Mouse (Mus musculus) forebrain, embryonic 16.5 days (tissue): Measurements from ENCODE around the gene Zzz3. TPM values are rescaled to one million over a fixed set of nuclear protein-coding genes. Genes with fewer than 3 reads are reported as not detected.

Source experiments
- ATAC-seq: fragments of 200-750 bp; cut with Nextera tagmentation; 2 replicates; pipeline ENCODE4 v1.8.0; 2017; ENCODE audit warnings: mild to moderate bottlenecking, moderate library complexity
- H3K27ac ChIP-seq: fragments of 300-500 bp; sonication (generic); 2 replicates; pipeline ENCODE4 v1.5.1; 2014; ENCODE audit warnings: low read length, control low read depth
- H3K27me3 ChIP-seq: fragments of 300-500 bp; sonication (generic); replicated peaks from 2 replicates; pipeline ENCODE4 v1.6.1; 2014; ENCODE audit warnings: low read length; ENCODE audit not compliant: control insufficient read depth, insufficient read depth
- H3K36me3 ChIP-seq: fragments of 300-500 bp; sonication (generic); 2 replicates; pipeline ENCODE4 v1.6.1; 2014; ENCODE audit not compliant: control insufficient read depth, insufficient read depth
- H3K4me1 ChIP-seq: fragments of 300-500 bp; sonication (generic); replicated peaks from 2 replicates; pipeline ENCODE4 v1.6.1; 2014; ENCODE audit warnings: low read length; ENCODE audit not compliant: control insufficient read depth, insufficient read depth
- H3K4me2 ChIP-seq: fragments of 300-500 bp; sonication (generic); 2 replicates; pipeline ENCODE4 v1.6.1; 2014; ENCODE audit warnings: mild to moderate bottlenecking, low read length, control low read depth
- H3K4me3 ChIP-seq: fragments of 300-500 bp; sonication (generic); replicated peaks from 2 replicates; pipeline ENCODE4 v1.5.1; 2014; ENCODE audit warnings: mild to moderate bottlenecking, low read length, control low read depth
- H3K9ac ChIP-seq: fragments of 300-500 bp; sonication (generic); replicated peaks from 2 replicates; pipeline ENCODE4 v1.6.1; 2014; ENCODE audit warnings: low read depth, low read length, control low read depth
- H3K9me3 ChIP-seq: fragments of 300-500 bp; sonication (generic); 2 replicates; pipeline ENCODE4 v1.6.1; 2016; ENCODE audit warnings: low read length; ENCODE audit not compliant: control insufficient read depth
- WGBS: fragments of 180-500 bp; shearing (Covaris S2); extraction: QIAGEN DNeasy Blood & Tissue Kit; methylation state at CpG from one replicate; pipeline ENCODE4 v1.1.7; 2014; 5-methylcytosine and 5-hydroxymethylcytosine counted together
- polyA plus RNA-seq: library from polyadenylated mRNA; unstranded; fragments of >200 nt; fragmentation: Nextera tagmentation; extraction: Ambion mirVana; gene quantifications from 2 replicates; pipeline ENCODE4 v1.2.1, GENCODE M21; 2015

Zzz3 gene
- polyA plus RNA-seq, 1 experiment from 2014 or later: 32.8 TPM

DNA sequence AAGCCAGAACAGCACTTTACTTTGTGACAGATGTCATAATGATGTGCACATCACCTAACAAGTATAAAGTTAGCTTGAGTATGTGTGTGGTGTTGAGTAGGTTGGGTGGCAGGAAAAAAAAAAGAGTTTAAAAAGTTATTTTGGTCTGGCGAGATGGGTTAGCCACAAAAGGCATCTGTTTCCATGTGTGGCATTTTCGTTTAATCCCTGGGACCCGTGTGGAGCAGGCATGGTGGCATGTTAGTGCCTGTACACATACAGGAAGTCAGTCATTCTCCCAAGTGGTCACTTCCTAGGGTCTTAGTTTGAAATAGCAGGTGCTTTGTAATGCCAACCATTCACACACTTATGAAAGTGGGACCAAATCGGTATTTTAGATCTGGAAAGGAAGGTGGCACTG, 17.1 kb downstream of the Zzz3 start:
- H3K4me3 ChIP-seq: no peak overlapping the region
- no peaks in the 10 kb centered on the region for H3K27me3 ChIP-seq
- ATAC-seq: no peak
- H3K27ac ChIP-seq: no peak overlapping the region
- H3K9me3 ChIP-seq: no peaks in the 10 kb centered on the region
- no peaks in the 10 kb centered on the region for H3K36me3 ChIP-seq
- no peak overlapping the region for H3K9ac ChIP-seq
- no peaks in the 10 kb centered on the region for H3K4me1 ChIP-seq
- no peak overlapping the region for H3K4me2 ChIP-seq
- WGBS: 83% methylated on average over 4 of the region's 4 CpGs

DNA sequence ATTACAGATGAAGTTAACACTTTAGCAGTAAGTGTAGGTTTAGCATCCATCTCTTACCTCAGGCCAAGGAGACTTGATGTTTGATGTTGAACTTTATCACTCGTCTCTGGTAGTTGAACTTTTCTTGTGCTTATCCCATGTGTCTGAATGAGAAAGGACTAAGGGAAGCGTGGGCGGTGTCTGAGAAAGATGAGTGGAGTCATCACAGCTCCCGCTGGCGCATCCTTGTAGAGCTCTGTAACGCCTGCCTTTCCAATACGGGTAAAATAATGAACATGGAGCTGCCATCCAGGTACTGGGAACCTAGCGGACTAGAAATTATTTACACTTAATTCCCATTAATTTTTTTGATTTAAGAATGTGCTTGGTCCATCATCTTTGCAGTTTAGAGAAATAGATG, 33.7 kb downstream of the Zzz3 start:
- H3K4me2 ChIP-seq: no peak overlapping the region
- H3K36me3 ChIP-seq: peaks cover 7% of the 10 kb centered on the region; the same call in 1 of the 2 replicates
- 96% methylated on average over 8 of the region's 8 CpGs for WGBS
- no peak overlapping the region for H3K4me3 ChIP-seq
- H3K9ac ChIP-seq: no peak overlapping the region
- H3K27ac ChIP-seq: no peak overlapping the region
- H3K27me3 ChIP-seq: no peaks in the 10 kb centered on the region
- no peak for ATAC-seq
- no peaks in the 10 kb centered on the region for H3K4me1 ChIP-seq
- H3K9me3 ChIP-seq: no peaks in the 10 kb centered on the region

DNA sequence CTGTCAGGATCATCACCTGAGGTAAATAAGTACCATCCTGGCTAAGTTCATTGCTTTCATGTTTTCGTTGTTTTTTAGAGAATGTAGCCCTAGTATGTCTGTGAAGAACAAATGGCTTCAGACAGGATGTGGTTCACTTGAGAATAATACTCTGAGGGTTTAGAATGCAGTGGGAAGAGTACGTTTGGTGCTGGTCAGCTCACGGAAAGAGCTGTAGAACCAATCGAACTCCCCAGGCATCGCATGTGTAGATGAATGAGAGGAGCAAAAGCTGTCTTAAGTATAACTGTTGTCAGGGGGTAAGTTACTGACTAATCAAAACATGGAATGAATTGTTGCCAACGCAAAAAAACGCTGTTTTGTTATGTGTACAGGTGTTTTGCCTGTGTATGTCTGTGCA, 37.4 kb downstream of the Zzz3 start:
- Histone ChIP-seq H3K9me3 (no peaks in the 10 kb centered on the region), H3K4me1 (no peaks in the 10 kb centered on the region), H3K4me2 (no peak overlapping the region), H3K4me3 (no peak overlapping the region), H3K36me3 (peaks cover 1% of the 10 kb centered on the region; the same call in 1 of the 2 replicates), H3K27me3 (no peaks in the 10 kb centered on the region), H3K27ac (no peak overlapping the region), H3K9ac (no peak overlapping the region)
- 94% methylated on average over 7 of the region's 7 CpGs for WGBS
- ATAC-seq: no peak

DNA sequence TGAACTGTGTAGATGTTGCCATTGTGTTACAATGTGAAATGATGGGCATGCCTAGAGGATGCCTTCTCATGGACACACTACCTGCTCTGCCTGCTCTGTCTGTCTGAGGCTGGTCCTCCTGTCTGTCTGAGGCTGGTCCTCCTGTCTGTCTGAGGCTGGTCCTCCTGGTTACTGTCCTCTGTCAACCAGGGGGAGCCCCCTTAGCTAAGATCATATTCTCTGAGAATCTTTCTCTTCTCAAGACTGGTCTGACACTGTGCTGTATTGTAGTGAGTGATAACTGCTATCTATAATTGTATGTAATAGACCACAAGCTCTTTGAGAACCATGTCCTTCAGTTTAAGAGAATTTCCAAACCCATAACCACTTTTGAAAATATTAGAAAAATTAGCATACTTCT, 40.3 kb downstream of the Zzz3 start:
- no peaks in the 10 kb centered on the region for H3K4me1 ChIP-seq
- no peak overlapping the region for H3K9ac ChIP-seq
- H3K9me3 ChIP-seq: no peaks in the 10 kb centered on the region
- H3K27me3 ChIP-seq: no peaks in the 10 kb centered on the region
- no peak overlapping the region for H3K4me3 ChIP-seq
- no peak overlapping the region for H3K4me2 ChIP-seq
- ATAC-seq: no peak
- no peaks in the 10 kb centered on the region for H3K36me3 ChIP-seq
- no peak overlapping the region for H3K27ac ChIP-seq

DNA sequence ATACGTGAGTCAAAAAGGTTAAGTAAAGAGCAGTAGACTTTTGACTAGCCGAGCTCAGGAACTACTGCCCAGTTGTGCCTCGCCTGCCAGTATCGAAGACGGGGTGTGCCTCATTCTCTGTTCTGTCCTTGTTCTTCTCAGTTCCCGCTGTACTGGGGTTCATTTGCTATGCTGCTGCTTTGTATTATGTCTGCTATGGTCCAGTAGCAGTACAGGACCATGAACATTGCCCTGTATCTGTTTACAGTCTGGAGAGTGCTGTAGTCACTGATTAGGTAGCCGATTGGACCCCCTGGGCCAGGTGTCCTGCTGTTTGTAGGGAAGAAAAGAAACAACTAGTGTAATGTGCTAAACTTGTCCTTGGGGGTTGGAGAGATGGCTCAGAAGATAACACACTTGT, 42.8 kb downstream of the Zzz3 start:
- Histone ChIP-seq H3K9ac (no peak overlapping the region), H3K27me3 (no peaks in the 10 kb centered on the region), H3K27ac (no peak overlapping the region), H3K9me3 (no peaks in the 10 kb centered on the region), H3K4me3 (no peak overlapping the region), H3K36me3 (no peaks in the 10 kb centered on the region), H3K4me2 (no peak overlapping the region), H3K4me1 (no peaks in the 10 kb centered on the region)
- 96% methylated on average over 7 of the region's 7 CpGs for WGBS
- no peak for ATAC-seq

DNA sequence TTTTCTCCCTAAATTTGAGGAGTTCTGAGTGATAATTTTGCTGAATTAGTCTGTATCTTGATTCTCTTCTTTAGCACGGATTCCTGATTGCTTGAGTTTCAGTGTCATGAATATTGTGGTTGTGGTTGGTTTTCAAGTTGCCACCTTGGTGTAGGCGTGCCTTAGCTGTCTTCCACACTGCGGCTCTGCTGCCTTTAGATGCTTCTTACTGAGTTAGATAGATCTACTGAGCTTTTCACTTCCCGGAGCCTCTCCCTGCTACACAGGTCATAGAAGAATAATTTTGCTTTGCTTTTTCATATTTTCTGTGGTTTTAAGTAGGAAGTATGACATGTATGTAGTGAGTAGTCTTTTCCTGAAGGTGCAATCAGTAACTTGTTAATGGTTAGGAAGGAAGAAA, 47.5 kb downstream of the Zzz3 start:
- ATAC-seq: no peak
- Histone ChIP-seq H3K4me1 (no peaks in the 10 kb centered on the region), H3K9me3 (no peaks in the 10 kb centered on the region), H3K9ac (no peak overlapping the region), H3K4me3 (no peak overlapping the region), H3K27ac (no peak overlapping the region), H3K4me2 (no peak overlapping the region), H3K27me3 (no peaks in the 10 kb centered on the region), H3K36me3 (peaks cover 2% of the 10 kb centered on the region; the same call in 1 of the 2 replicates)
- 93% methylated on average over 4 of the region's 4 CpGs for WGBS

DNA sequence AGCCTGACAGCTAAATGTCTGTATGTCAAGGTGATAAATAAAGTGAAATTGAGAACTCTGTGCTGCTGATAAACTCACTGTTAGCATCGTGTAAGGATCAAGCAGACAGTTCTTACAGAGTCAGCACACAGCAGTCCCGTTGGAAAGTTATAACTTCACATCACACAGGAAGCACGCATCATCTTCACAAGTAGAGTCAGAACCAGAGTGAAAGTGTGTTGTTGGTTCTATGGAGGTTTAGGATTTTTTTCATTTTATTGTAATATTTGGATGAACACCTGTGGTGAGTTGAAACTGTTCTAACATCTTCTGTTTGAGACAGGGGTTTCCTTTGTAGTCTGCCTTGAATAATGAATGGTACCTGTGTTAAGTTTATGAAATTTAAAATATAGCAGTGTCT, 48.8 kb downstream of the Zzz3 start:
- peaks cover 4% of the 10 kb centered on the region for H3K36me3 ChIP-seq
- H3K9me3 ChIP-seq: no peaks in the 10 kb centered on the region
- no peak overlapping the region for H3K27ac ChIP-seq
- H3K9ac ChIP-seq: no peak overlapping the region
- no peak overlapping the region for H3K4me3 ChIP-seq
- no peak overlapping the region for H3K4me2 ChIP-seq
- no peaks in the 10 kb centered on the region for H3K27me3 ChIP-seq
- WGBS: 96% methylated on average over 3 of the region's 3 CpGs
- no peaks in the 10 kb centered on the region for H3K4me1 ChIP-seq
- ATAC-seq: no peak

DNA sequence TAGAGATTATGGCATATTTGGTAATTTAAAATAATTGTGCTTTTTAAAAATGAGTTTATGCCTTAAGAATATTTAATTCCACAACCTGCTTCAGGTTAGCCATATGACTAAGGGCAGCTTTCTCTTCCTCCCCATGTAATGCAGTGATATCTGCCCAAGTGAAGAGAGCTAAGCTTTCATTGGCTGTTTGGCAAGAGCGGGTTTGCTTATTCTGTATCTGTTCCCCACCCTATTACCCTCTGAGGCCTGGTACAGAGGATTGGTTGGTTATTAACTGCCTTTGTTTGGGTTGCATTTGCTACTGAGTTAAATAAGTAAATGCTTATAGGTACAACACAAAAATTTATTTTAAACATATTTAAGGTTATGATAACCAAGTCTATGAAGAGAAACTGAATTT, 51.7 kb downstream of the Zzz3 start:
- Histone ChIP-seq H3K4me1 (no peaks in the 10 kb centered on the region), H3K36me3 (peaks cover 9% of the 10 kb centered on the region), H3K4me3 (no peak overlapping the region), H3K27me3 (no peaks in the 10 kb centered on the region), H3K9ac (no peak overlapping the region), H3K9me3 (no peaks in the 10 kb centered on the region), H3K27ac (no peak overlapping the region), H3K4me2 (no peak overlapping the region)
- WGBS: 92% methylated on average over 1 of the region's 1 CpGs
- no peak for ATAC-seq

DNA sequence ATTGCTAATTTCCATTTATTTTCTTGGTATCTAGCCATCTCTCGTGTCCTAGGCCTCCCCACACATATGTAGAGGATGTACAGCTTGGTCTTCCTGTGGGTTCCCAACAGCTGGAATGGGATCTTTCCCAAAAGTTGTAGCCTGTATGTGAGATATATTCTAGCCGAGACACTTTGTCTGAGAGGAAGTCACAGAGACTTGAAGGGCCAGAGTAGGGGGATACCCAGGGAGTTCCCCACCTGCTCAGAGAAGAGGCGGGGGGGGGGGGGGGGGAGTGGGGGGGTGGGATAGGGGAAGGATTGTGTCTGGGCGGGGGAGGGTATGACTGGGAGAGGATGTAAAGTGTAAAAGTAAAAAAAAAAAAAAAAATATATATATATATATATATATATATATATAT, 57.9 kb downstream of the Zzz3 start:
- H3K4me1 ChIP-seq: no peaks in the 10 kb centered on the region
- no peaks in the 10 kb centered on the region for H3K9me3 ChIP-seq
- H3K4me2 ChIP-seq: no peak overlapping the region
- peaks cover 26% of the 10 kb centered on the region for H3K36me3 ChIP-seq
- H3K27me3 ChIP-seq: no peaks in the 10 kb centered on the region
- H3K27ac ChIP-seq: no peak overlapping the region
- no peak overlapping the region for H3K4me3 ChIP-seq
- WGBS: 86% methylated on average over 2 of the region's 4 CpGs
- ATAC-seq: no peak
- no peak overlapping the region for H3K9ac ChIP-seq

DNA sequence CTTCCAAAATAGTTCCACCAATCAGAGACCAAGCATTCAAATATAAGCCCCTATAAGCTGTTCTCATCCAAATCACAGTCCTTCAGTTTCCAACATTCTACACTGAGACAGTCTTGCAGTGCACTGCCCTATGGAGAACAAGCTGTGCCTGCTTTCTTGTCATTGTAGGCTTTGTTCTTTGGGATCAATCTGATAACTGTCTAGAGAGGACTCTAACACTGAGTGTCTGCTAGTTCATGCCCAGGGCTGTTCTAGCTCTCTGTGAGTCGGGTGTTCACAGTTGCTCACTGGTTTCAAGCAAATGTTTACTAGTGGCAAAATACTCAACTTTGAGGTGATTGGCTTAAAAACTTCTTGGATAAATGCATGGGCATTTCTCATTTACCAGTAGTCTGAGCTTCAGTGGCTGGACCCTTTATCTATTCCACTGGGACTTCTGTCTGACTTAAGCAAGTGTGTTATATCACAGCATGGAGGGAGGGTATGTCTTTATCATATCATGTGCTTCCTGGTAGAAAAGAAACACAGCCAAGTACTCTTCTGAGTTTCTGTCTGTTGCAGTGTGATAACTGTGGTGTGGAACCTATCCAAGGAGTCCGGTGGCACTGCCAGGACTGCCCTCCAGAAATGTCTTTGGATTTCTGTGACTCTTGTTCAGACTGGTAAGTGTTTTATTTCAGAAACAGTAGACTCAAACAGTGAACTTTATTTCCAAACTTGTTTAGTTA, 62.2 kb downstream of the Zzz3 start:
- ATAC-seq: no peak
- Histone ChIP-seq H3K9me3 (no peaks in the 10 kb centered on the region), H3K4me2 (no peak overlapping the region), H3K9ac (no peak overlapping the region), H3K4me1 (no peaks in the 10 kb centered on the region), H3K36me3 (peaks cover 14% of the 10 kb centered on the region), H3K27me3 (no peaks in the 10 kb centered on the region), H3K4me3 (no peak overlapping the region), H3K27ac (no peak overlapping the region)
- 96% methylated on average over 2 of the region's 2 CpGs for WGBS
